Mouse (Mus musculus) intestine, postnatal 0 days (tissue): ENCODE data around the gene Ppme1. TPM values are rescaled to one million over a fixed set of nuclear protein-coding genes. Genes with fewer than 3 reads are reported as not detected.

ENCODE experiments used
- ATAC-seq: fragments of 200-750 bp; cut with Nextera tagmentation; 2 replicates; pipeline ENCODE4 v1.8.0; 2017; ENCODE audit warnings: mild to moderate bottlenecking, moderate TSS enrichment, moderate library complexity
- H3K27ac ChIP-seq: fragments of 300-500 bp; sonication (generic); 2 replicates; pipeline ENCODE4 v1.5.1; 2014; ENCODE audit warnings: mild to moderate bottlenecking, low read depth, low read length, moderate library complexity
- H3K27me3 ChIP-seq: fragments of 300-500 bp; sonication (generic); replicated peaks from 2 replicates; pipeline ENCODE4 v1.6.1; 2014; ENCODE audit warnings: low read length, mixed read lengths; ENCODE audit not compliant: control insufficient read depth, insufficient read depth
- H3K36me3 ChIP-seq: fragments of 300-500 bp; sonication (generic); 2 replicates; pipeline ENCODE4 v1.6.1; 2014; ENCODE audit warnings: mild to moderate bottlenecking, moderate library complexity; ENCODE audit not compliant: control insufficient read depth, insufficient read depth
- H3K4me1 ChIP-seq: fragments of 300-500 bp; sonication (generic); replicated peaks from 2 replicates; pipeline ENCODE4 v1.6.1; 2014; ENCODE audit warnings: antibody characterized with exemption, low read length, mixed read lengths; ENCODE audit not compliant: control insufficient read depth, insufficient read depth
- H3K4me2 ChIP-seq: fragments of 300-500 bp; sonication (generic); replicated peaks from 2 replicates; pipeline ENCODE4 v1.6.1; 2014; ENCODE audit warnings: low read depth, mild to moderate bottlenecking, moderate library complexity
- H3K4me3 ChIP-seq: fragments of 300-500 bp; sonication (generic); 2 replicates; pipeline ENCODE4 v1.5.1; 2014; ENCODE audit warnings: low read depth, low read length
- H3K9ac ChIP-seq: fragments of 300-500 bp; sonication (generic); 2 replicates; pipeline ENCODE4 v1.6.1; 2014; ENCODE audit warnings: mild to moderate bottlenecking, low read depth, low read length
- H3K9me3 ChIP-seq: fragments of 300-500 bp; sonication (generic); 2 replicates; pipeline ENCODE4 v1.6.1; 2016; ENCODE audit warnings: mixed run types; ENCODE audit not compliant: control insufficient read depth
- CTCF ChIP-seq: sonication (generic); IDR thresholded peaks from 2 replicates; pipeline ENCODE4 v1.5.1; 2016; ENCODE audit warnings: low read depth, mild to moderate bottlenecking, control low read depth, antibody characterized with exemption, moderate library complexity
- WGBS: fragments of 180-500 bp; shearing (Covaris S2); extraction: QIAGEN DNeasy Blood & Tissue Kit; methylation state at CpG from one replicate; pipeline ENCODE4 v1.1.7; 2014; 5-methylcytosine and 5-hydroxymethylcytosine counted together
- polyA plus RNA-seq: library from polyadenylated mRNA; unstranded; fragments of >200 nt; fragmentation: Nextera tagmentation; extraction: Ambion mirVana; gene quantifications from 2 replicates; pipeline ENCODE4 v1.2.1, GENCODE M21; 2015

Gene Ppme1
- polyA plus RNA-seq, 1 experiment from 2014 or later: 22.7 TPM

GRCm38 (mm10) chr7:100399231-100399913, 27.3 kb upstream of the Ppme1 start:
- H3K36me3 ChIP-seq: peaks cover 29% of the 10 kb centered on the region; the same call in 1 of the 2 replicates
- H3K27me3 ChIP-seq: peaks cover 8% of the 10 kb centered on the region; the same call in 1 of the 2 replicates
- ATAC-seq: no peak
- TF ChIP-seq CTCF: no peak
- no peak overlapping the region for H3K9ac ChIP-seq
- H3K4me1 ChIP-seq: 0 out of 2 replicates have a peak, but pooled peaks cover 2% of the 10 kb centered on the region
- H3K9me3 ChIP-seq: no peaks in the 10 kb centered on the region
- whole genome bisulfite sequencing: 74% methylated on average over 8 of the region's 8 CpGs
- H3K4me3 ChIP-seq: no peak overlapping the region
- H3K4me2 ChIP-seq: no peak overlapping the region
- H3K27ac ChIP-seq: no peak overlapping the region

DNA sequence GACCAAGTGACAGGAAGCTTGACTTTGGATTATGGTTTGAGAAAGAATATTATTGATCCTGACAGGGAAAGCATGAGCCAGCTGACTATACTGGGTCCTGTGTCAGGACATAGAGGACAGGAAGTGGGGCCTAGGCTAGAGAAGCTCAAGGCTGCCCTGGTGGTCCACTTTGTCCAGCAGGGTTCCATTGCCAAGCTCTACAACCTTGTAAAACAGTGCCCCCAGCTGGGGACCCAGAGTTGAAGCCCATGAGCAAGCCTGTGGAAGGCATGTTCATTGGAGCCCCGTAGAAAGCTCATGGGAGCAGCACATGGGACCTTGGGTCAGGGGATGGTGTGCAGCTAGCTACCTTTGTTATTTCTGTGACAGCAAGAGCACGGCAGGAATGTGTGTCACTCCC, 20.2 kb upstream of the Ppme1 start:
- Histone ChIP-seq H3K4me1 (no peaks in the 10 kb centered on the region), H3K27me3 (no peaks in the 10 kb centered on the region), H3K36me3 (peaks cover 34% of the 10 kb centered on the region), H3K9me3 (no peaks in the 10 kb centered on the region), H3K4me3 (no peak overlapping the region), H3K9ac (no peak overlapping the region), H3K27ac (no peak overlapping the region), H3K4me2 (no peak overlapping the region)
- TF ChIP-seq CTCF: peak; percentile 53
- ATAC-seq: no peak
- 82% methylated on average over 2 of the region's 2 CpGs for WGBS

GRCm38 (mm10) chr7:100390166-100390565, 18.1 kb upstream of the Ppme1 start:
- no peak overlapping the region for H3K9ac ChIP-seq
- H3K27me3 ChIP-seq: no peaks in the 10 kb centered on the region
- H3K27ac ChIP-seq: no peak overlapping the region
- no peak overlapping the region for H3K4me2 ChIP-seq
- no peak overlapping the region for H3K4me3 ChIP-seq
- ATAC-seq: no peak
- 87% methylated on average over 8 of the region's 8 CpGs for WGBS
- no peaks in the 10 kb centered on the region for H3K4me1 ChIP-seq
- no peaks in the 10 kb centered on the region for H3K9me3 ChIP-seq
- no peak for TF ChIP-seq CTCF
- H3K36me3 ChIP-seq: peaks cover 22% of the 10 kb centered on the region

GRCm38 (mm10) chr7:100388174-100388573, 16.1 kb upstream of the Ppme1 start:
- H3K4me1 ChIP-seq: no peaks in the 10 kb centered on the region
- ATAC-seq: no peak
- H3K36me3 ChIP-seq: peaks cover 14% of the 10 kb centered on the region; the same call in 1 of the 2 replicates
- H3K4me2 ChIP-seq: no peak overlapping the region
- H3K9me3 ChIP-seq: no peaks in the 10 kb centered on the region
- TF ChIP-seq CTCF: no peak
- WGBS: 92% methylated on average over 2 of the region's 2 CpGs
- no peak overlapping the region for H3K4me3 ChIP-seq
- H3K27me3 ChIP-seq: no peaks in the 10 kb centered on the region
- H3K9ac ChIP-seq: no peak overlapping the region
- no peak overlapping the region for H3K27ac ChIP-seq

DNA sequence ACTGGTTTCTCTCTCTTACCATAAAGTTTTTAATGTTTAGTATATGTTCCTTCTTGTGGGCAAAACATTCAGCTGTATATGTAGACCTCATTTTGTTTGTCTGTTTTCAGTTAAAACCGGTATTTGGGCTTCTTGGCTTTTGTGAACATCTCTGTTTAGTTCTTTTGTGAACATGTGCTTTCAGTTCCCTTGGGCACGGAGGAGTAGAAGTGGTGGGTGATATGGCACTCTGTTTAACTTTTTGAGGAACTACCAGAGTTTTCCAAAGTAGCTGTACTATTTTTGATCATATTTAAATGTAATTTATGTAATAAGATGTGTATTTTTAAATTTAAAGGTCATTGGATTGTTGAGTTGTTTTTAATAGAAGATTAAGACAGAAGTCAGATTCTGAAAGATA, 11.1 kb upstream of the Ppme1 start:
- H3K9ac ChIP-seq: no peak overlapping the region
- H3K27ac ChIP-seq: no peak overlapping the region
- WGBS: 82% methylated on average over 2 of the region's 2 CpGs
- no peaks in the 10 kb centered on the region for H3K27me3 ChIP-seq
- no peak for TF ChIP-seq CTCF
- no peak overlapping the region for H3K4me2 ChIP-seq
- H3K4me3 ChIP-seq: no peak overlapping the region
- ATAC-seq: no peak
- H3K4me1 ChIP-seq: no peaks in the 10 kb centered on the region
- H3K36me3 ChIP-seq: peaks cover 19% of the 10 kb centered on the region
- no peaks in the 10 kb centered on the region for H3K9me3 ChIP-seq

- TF ChIP-seq CTCF: no peak
- H3K36me3 ChIP-seq: peaks cover 19% of the 10 kb centered on the region
- no peak for ATAC-seq
- no peaks in the 10 kb centered on the region for H3K9me3 ChIP-seq
- no peaks in the 10 kb centered on the region for H3K27me3 ChIP-seq
- H3K4me2 ChIP-seq: no peak overlapping the region
- no peak overlapping the region for H3K9ac ChIP-seq
- H3K27ac ChIP-seq: no peak overlapping the region
- no peak overlapping the region for H3K4me3 ChIP-seq
- no peaks in the 10 kb centered on the region for H3K4me1 ChIP-seq
Observed at GRCm38 (mm10) chr7:100381161-100381560, 9.1 kb upstream of the Ppme1 start.

DNA sequence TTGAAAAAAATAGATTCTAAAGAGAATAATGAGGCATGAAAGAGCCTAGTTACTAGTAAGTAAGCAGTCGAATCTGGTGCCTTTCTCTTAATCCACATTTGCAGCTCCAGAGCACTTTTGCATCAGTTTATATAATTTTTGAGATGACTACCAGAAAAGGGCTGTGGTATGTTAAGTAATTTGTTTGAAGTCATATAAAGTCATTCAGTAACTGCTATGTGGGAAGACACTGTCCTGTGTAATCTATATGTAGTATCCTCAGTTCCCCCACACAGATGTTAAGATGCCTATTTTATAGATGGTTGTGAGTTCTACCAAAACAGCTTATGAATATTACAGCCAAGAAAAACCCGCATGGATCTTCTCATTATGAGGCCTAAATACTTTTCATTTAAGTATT, 6.2 kb upstream of the Ppme1 start:
- Histone ChIP-seq H3K4me3 (no peak overlapping the region), H3K36me3 (peaks cover 19% of the 10 kb centered on the region), H3K27me3 (no peaks in the 10 kb centered on the region), H3K4me2 (no peak overlapping the region), H3K27ac (no peak overlapping the region), H3K9ac (no peak overlapping the region), H3K9me3 (no peaks in the 10 kb centered on the region), H3K4me1 (no peaks in the 10 kb centered on the region)
- ATAC-seq: no peak
- TF ChIP-seq CTCF: no peak
- WGBS: 82% methylated on average over 2 of the region's 2 CpGs
